Comparison of ENCODE assay signal across 8 mouse cellular contexts in genomic region chr12:72761649-72762261, GRCm38 (mm10). TPM values are rescaled to one million over a fixed set of nuclear protein-coding genes. Genes with fewer than 3 reads are reported as not detected.
A peak's percentile ranks its signal among the peaks of the same experiment; 100 is the strongest.
DNase-seq lines count a peak whose midpoint lies in the region; ATAC-seq lines count a peak whose summit lies in the region.

No protein-coding gene starts in this region.

- intact Hi-C loops in heart, postnatal 25 days (cut with DNase I) = loop anchor here (5.0 to 10.0 kb wide), 3 partner anchors 81 to 677 kb away; partner anchors contain the start of genes Jkamp and L3hypdh

- peak overlapping the region; percentile 95 for H3K4me3 ChIP-seq in forebrain, embryonic 15.5 days
- H3K4me3 ChIP-seq in lung, embryonic 15.5 days = peak overlapping the region; percentile 95

- peak; percentile 49 for ATAC-seq in cerebellum, adult (ENCODE audit: insufficient number of reproducible peaks, low FRiP score, low TSS enrichment)
- peak; percentile 65 for ATAC-seq in forebrain, embryonic 15.5 days (replicated peaks)
- peak; percentile 81 for ATAC-seq in lung, embryonic 15.5 days (ENCODE audit: borderline replicate concordance, extremely low read depth, low FRiP score, low TSS enrichment)

- no peaks in the 10 kb centered on the region for H3K9me3 ChIP-seq in forebrain, embryonic 15.5 days
- H3K9me3 ChIP-seq in lung, embryonic 15.5 days = no peaks in the 10 kb centered on the region

- DNase-seq in CD8-positive naive resting alpha-beta T cell, adult 2 months (ENCODE audit: low read depth in 2 of 2, low spot score in 2 of 2) = peak; percentile 26 to 31
- DNase-seq in heart, postnatal 25 days (ENCODE audit: low spot score) = peak; percentile 40
- DNase-seq in layer of hippocampus, adult 8-10 months (ENCODE audit: low spot score in 2 of 2) = peak; percentile 13 to 30
- peak; percentile 36 for DNase-seq in ovary, postnatal 10 days (ENCODE audit: low spot score)
- DNase-seq in thymus, postnatal 10 days (ENCODE audit: low spot score in 2 of 2) = peak; percentile 49 to 65

- WGBS in forebrain, embryonic 15.5 days = 1% methylated on average over 39 of the region's 43 CpGs
- under 1% methylated on average over 21 of the region's 43 CpGs for WGBS in lung, embryonic 15.5 days

- H3K4me2 ChIP-seq in forebrain, embryonic 15.5 days (replicated peaks) = peak overlapping the region; percentile 59
- peak overlapping the region; percentile 53 for H3K4me2 ChIP-seq in lung, embryonic 15.5 days

- no peaks in the 10 kb centered on the region for H3K36me3 ChIP-seq in forebrain, embryonic 15.5 days
- no peaks in the 10 kb centered on the region for H3K36me3 ChIP-seq in lung, embryonic 15.5 days

- H3K9ac ChIP-seq in forebrain, embryonic 15.5 days (replicated peaks) = peak overlapping the region; percentile 98
- peak overlapping the region; percentile 98 for H3K9ac ChIP-seq in lung, embryonic 15.5 days

- H3K4me1 ChIP-seq in forebrain, embryonic 15.5 days = peaks cover 25% of the 10 kb centered on the region
- H3K4me1 ChIP-seq in lung, embryonic 15.5 days = peaks cover 18% of the 10 kb centered on the region

- H3K27ac ChIP-seq in forebrain, embryonic 15.5 days (replicated peaks) = peak overlapping the region; percentile 99
- peak overlapping the region; percentile 99 for H3K27ac ChIP-seq in lung, embryonic 15.5 days

- no peaks in the 10 kb centered on the region for H3K27me3 ChIP-seq in forebrain, embryonic 15.5 days
- H3K27me3 ChIP-seq in lung, embryonic 15.5 days = no peaks in the 10 kb centered on the region

RNA-seq across cellular contexts. Expression of gene Ppm1a, which starts 4.5 kb away (rescaled TPM):
- polyA plus RNA-seq in forebrain, embryonic 15.5 days (2015; fragmentation: Nextera tagmentation; extraction: Ambion mirVana) = 55.2 and 66.9 TPM in 2 replicates
- 100 to 1,000 TPM; 217 to 223 TPM for total RNA-seq in heart, postnatal 25 days (2021)
- 100 to 1,000 TPM; 242 to 265 (median 252) TPM for total RNA-seq in layer of hippocampus, adult 8-10 months (2022)
- polyA plus RNA-seq in lung, embryonic 15.5 days (2015; fragmentation: Nextera tagmentation; extraction: Ambion mirVana) = 40.1 and 44.2 TPM in 2 replicates

Comparison
In these comparisons a context has a peak if more than half of its experiments do, and no peak if none do; other contexts are left out.
1. Peak in every context shown above with its lines: DNase-seq, ATAC-seq, H3K4me3 ChIP-seq and H3K27ac ChIP-seq.